Mouse (Mus musculus): ENCODE results near the gene Utrn.

Utrn gene

GRCm38 (mm10) chr10:12518162-12518561, 351.0 kb downstream of the Utrn start:
- DNase-seq, result no peak

DNA sequence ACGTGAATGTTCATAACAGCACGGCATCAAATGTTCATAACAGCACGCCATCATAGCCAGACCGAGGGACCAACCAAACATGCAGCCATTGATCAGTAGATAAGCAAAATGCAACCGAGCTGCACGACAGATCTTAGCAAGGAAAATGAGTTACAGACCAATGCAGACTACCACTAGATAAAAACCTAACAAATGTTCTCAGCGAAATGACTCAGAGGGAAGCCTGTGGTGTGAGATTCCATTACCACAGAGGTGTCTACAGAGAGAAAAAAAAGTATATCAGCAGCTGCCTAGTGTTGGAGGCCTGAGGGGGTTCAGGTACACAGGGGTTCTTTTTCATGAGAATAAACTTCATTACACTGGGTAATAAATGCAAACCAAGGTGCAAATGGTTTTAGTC, 363.6 kb downstream of the Utrn start:
- no peak for DNase-seq

DNA sequence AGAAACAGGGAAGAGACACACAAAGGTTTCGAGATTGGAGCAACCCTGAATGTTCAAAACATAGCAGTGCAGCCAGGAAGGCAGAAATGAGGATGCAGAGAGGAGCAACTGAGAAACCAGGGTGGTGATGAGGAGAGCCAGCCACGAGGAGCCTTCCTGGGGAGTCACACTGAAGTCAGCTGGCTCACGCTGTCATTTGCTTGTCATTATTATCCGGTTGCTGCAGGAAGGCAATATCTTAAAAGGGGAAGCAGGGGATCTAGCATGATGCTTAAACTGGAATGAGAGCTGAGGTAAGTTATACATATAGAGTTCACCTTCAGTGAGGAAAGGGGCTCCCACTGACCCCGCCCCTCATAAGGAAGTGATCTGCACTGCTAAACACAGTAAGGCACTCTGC, 368.7 kb downstream of the Utrn start:
- DNase-seq, result no peak

DNA sequence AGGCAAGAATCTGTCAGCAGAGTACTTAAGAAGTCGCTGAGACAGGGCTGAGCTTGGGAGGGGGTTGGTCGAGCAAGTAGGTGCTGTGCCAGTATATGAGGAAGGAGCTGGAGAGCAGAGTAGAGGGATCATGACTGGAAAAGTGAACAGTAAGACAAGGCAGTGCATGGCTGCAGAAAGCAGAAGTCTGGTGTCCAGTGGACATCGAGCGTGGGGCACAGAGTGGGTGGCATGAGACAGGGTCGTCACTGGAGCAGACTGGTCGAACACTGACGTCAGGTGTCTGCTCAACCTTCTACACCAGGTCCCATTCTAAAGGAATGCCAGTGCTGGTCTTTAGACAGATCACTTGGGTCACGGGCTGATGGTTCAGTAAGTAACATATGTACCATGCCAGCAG, 371.6 kb downstream of the Utrn start:
- DNase-seq, result no peak

GRCm38 (mm10) chr10:12489551-12490177, 379.5 kb downstream of the Utrn start:
- DNase-seq, result no peak

DNA sequence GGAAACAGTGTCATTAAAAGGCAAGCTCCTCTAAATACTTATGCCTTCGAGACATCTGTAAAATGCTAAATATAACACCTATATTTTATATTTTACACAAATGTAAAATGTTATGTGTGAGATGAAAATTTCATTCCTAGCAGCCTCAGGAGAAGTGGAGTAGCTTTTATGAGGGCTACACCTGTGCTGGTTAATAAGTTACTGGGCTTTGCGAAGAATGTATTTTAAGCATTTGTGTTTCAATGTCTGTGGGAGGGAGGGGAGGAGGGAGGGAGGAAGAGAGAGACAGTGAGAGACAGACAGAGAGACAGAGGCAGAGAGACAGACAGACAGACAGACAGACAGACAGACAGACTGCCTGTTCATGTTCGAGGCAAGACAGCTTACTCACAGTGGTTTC, 380.6 kb downstream of the Utrn start:
- DNase-seq, result no peak

GRCm38 (mm10) chr10:12488117-12488516, 381.0 kb downstream of the Utrn start:
- DNase-seq, result no peak

DNA sequence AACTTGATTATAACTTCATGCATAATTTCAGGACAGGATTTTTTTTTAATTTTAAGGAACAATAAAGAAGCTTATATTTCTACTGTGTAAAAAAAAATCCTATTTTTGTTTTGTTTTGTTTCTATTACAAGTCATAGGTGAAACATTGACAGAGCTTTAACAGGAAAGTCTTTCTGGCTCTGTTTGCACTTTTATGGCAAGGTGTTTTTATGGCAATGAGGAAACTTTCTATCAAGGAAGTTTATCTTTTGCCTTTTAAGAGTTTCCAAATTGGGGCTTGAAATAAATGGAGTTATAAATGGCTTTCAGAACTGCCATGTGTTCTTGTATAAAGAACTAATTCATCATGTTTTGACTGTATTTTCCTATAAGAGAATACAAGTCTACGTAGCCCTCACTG, 385.7 kb downstream of the Utrn start:
- no peak for DNase-seq

GRCm38 (mm10) chr10:12482975-12483374, 386.2 kb downstream of the Utrn start:
- no peak for DNase-seq

DNA sequence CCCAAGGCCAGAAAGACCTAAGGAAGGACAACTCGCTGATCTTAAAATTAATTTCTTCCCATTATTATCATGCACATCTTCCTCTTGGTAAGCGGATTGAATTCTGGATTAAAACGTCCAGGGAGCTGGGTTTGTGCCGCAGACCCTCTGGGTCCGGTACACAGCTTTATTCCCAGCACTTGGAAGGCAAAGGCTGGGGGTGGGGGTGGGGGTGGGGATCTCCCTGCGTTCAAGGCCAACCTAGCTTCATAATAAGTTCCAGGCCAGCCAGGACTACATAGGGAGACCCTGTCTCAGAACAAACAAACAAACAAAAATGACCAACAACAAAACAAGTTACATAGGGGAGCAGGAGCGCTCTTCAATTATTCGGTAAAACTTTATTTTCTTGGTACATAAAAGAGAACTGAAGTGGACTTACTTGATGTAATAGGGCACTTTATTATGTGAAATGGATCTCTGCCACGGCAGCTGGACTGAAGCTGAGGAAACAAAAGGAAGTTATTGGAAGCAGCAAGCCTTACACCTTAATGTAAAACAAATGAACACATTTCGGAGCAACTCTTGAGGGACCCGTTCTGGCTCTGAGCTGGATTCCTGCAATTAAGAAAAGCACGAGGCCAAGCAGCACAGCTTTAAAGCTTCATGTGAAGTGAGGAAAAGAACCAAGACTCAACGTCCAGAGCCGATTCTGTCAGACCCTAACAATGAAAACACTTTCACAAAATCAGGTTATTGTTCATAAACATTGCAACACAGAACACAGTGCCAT, 394.1 kb downstream of the Utrn start:
- DNase-seq, result no peak

DNA sequence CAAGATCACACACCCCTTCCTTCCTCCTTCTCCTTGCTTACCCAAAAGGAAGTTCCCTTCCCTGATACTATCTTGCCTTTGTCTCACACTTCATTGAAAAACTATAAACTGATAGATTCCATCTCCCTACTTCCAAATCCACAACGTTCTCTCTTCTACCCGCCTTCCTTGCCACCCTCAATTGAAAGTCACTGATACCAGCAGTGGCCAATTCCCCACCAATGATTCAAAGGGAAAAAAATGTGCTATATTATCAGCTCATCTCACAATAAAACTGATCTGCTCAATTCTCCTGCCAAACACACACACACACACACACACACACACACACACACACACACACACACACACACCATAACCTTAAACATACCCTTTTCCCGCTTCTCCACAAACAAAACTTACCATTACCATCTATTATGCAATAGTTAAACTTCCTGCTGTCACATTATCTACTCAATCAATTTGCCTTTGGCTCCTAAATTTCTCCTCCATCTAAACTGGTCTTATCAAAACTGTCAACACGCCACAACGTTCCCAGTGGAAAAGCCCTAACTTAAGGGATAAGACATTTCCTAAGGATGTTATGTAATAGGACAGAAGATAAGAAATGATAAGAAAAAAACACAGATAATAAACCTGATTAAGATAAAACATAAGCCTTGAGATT, 399.6 kb downstream of the Utrn start:
- DNase-seq, result peak; percentile 10 to 31

DNA sequence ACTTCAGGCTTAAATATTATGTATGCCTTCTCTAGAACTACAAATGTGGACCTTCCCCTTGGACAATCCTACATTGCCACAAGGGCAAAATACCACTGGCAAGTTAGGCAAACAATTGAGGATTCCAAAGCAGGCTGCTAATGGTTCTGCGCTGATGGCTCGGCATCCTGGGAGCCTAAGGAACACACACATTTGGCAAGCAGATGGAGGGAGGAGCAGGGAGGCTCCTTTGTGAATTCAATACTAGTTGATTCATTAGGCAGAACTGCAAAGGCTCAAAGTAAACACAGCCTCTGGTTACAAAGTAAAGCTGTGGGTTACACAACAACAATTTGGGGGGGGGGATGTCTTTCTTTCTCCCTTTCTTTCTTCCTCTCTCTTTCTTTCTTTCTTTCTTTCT, 401.6 kb downstream of the Utrn start:
- DNase-seq, result peak; percentile 27 to 69

- no peak for DNase-seq
Observed at GRCm38 (mm10) chr10:12460945-12461344, 408.2 kb downstream of the Utrn start.

DNA sequence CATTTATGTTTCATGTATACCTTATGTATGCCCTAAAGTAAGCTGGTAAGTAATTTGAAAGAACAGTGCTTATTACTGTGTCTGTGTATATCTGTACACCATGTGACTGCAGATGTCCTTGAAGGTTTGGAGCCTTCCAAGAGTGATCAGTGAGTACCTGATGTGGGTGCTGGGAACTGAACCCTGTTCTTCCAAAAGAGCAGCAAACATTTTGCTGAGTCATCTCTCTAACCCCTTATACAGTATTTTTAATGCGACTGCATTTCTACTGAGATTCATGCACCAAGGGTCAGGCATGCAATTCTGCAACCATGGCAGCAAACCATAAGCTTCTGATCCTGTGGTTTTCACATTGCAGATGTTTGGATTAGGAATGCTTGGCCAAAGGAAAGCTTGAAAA, 412.3 kb downstream of the Utrn start:
- DNase-seq, result no peak

DNA sequence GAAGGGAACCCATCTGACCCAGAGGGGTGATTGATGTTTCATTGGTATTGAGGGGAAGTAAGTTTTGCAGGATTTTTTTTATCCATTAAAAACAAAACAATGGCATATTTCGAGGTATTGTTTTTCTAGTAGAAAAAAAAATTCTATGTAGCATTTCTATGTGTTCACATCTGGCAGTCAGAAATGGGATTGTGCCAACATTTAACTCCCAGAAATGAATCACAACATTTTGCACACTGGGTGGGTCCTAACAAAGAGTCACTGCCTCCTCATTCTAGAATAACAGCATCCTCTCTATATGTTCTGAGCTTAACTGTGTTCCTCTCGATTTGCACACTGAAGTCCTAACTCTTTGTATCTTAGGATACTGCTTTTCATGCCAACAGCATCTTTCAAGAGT, 416.5 kb downstream of the Utrn start:
- DNase-seq, result no peak

GRCm38 (mm10) chr10:12444122-12444521, 425.0 kb downstream of the Utrn start:
- DNase-seq, result no peak

- DNase-seq, result no peak
Observed at GRCm38 (mm10) chr10:12433161-12433560, 436.0 kb downstream of the Utrn start.

DNA sequence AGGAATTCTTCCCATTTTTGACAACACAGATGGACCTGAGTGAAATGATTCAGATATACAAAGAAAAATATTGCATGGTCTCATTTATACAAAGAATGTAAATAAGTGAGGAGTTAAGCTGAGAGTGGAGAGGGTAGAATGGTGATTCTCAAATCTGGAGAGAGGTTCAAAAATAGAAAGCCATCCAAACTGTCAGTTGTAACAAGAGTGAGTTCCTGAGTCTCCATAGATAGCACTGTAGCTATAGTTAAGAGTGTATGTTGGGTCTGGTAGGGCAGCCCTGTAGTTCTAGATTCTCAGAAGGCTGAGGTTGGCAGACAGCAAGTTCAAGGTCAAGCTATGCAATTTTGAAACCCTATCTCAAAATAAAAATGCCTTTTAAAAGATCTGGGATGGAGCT, 438.8 kb downstream of the Utrn start:
- no peak for DNase-seq

DNA sequence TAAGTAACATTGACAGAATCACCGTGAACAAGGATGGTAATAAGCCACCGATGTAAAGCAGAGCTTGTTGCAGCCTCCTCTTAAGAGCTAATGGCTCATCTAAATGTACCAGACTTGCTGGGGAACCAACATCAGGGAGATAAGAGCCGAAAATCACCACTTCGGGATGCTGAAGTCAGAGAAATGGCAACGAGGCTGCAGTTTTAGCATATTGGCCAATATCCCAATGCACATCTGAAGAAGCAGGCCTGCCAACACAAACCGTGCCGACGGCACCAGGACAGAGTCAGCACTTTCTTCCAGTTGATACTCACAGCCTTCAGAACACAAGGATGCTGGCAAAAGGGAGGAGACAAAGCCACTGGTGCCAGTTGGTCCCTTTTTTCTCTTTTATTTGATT, 442.3 kb downstream of the Utrn start:
- DNase-seq, result no peak

DNA sequence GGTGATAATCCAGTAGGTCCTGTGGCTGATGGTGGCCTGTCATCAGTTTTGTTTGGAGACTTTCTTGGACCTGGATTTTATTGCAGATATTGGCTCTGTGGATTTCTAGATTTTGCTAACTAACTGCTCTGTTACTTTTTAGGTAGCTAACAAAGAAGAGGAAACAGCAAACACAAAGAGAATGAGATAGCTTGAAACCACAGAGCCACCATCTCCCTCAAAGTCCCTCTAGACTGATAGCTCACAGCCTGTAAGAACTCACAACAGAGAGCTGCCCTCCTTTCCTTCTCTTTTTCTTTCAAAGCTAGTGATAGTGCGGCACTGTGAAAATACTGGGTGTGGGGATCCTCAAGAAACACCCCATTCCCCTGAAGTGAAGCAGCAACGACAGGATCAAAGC, 444.2 kb downstream of the Utrn start:
- no peak for DNase-seq

- no peak for DNase-seq
Observed at GRCm38 (mm10) chr10:12423994-12424725, 445.0 kb downstream of the Utrn start.

- no peak for DNase-seq
Observed at GRCm38 (mm10) chr10:12414967-12415366, 454.2 kb downstream of the Utrn start.

GRCm38 (mm10) chr10:12406338-12407110, 462.6 kb downstream of the Utrn start:
- no peak for DNase-seq

Measured in lung, adult 18-20 months (tissue).